Mouse (Mus musculus) ES-E14 (cell line): ENCODE data around the gene Rad54l2.

Source experiments
- HCFC1 ChIP-seq: IDR thresholded peaks from 2 replicates; pipeline ENCODE4 v1.6.1; 2012; ENCODE audit warnings: low read length, inconsistent platforms, borderline replicate concordance; ENCODE audit not compliant: insufficient read depth
- MAFK ChIP-seq: IDR thresholded peaks from 2 replicates; pipeline ENCODE4 v1.6.1; 2014; ENCODE audit warnings: mild to moderate bottlenecking, low read depth, low read length, inconsistent platforms; ENCODE audit not compliant: insufficient read depth
- ZC3H11A ChIP-seq: IDR thresholded peaks from 2 replicates; pipeline ENCODE4 v1.6.1; 2012; ENCODE audit warnings: low read depth, mild to moderate bottlenecking, inconsistent platforms, low read length, borderline replicate concordance
- ZNF384 ChIP-seq: IDR thresholded peaks from 2 replicates; pipeline ENCODE4 v1.6.1; 2012; ENCODE audit warnings: low read depth, low read length, inconsistent platforms

GRCm38 (mm10) chr9:106726891-106727290, 62.1 kb downstream of the Rad54l2 start:
- no peak for TF ChIP-seq ZNF384
- no peak for TF ChIP-seq MAFK
- no peak for TF ChIP-seq ZC3H11A
- TF ChIP-seq HCFC1, result no peak
